Mouse (Mus musculus): ENCODE results near the gene Myocd.

Gene Myocd

GRCm38 (mm10) chr11:65128666-65129065 is 141.1 kb downstream of the Myocd start:
- TF ChIP-seq CTCF (conservative IDR thresholded peaks at IDR 0.05; ENCODE audit: low read length) (no peak), POU5F1 (IDR thresholded peaks at IDR 0.05; ENCODE audit: borderline replicate concordance, low read length) (no peak), NANOG (IDR thresholded peaks at IDR 0.05; ENCODE audit: borderline replicate concordance, low read length) (no peak)
- Histone ChIP-seq H3K4me1 (replicated peaks; ENCODE audit: low read depth, low read length) (peaks cover 56% of the 10 kb centered on the region), H3K4me3 (replicated peaks; ENCODE audit: low read length) (no peak overlapping the region), H3K9me3 (ENCODE audit: low read length) (no peaks in the 10 kb centered on the region), H3K36me3 (ENCODE audit: insufficient read depth, low read length) (no peaks in the 10 kb centered on the region), H3K27me3 (ENCODE audit: insufficient read depth, low read length) (no peaks in the 10 kb centered on the region)

- H3K9me3 ChIP-seq (ENCODE audit: low read length): no peaks in the 10 kb centered on the region
- TF ChIP-seq CTCF (conservative IDR thresholded peaks at IDR 0.05; ENCODE audit: low read length): no peak
- no peak for TF ChIP-seq NANOG (IDR thresholded peaks at IDR 0.05; ENCODE audit: borderline replicate concordance, low read length)
- no peak for TF ChIP-seq POU5F1 (IDR thresholded peaks at IDR 0.05; ENCODE audit: borderline replicate concordance, low read length)
- peak overlapping the region; percentile 39 for H3K4me3 ChIP-seq (replicated peaks; ENCODE audit: low read length)
- H3K36me3 ChIP-seq (ENCODE audit: insufficient read depth, low read length): no peaks in the 10 kb centered on the region
- no peaks in the 10 kb centered on the region for H3K27me3 ChIP-seq (ENCODE audit: insufficient read depth, low read length)
- H3K4me1 ChIP-seq (replicated peaks; ENCODE audit: low read depth, low read length): peaks cover 48% of the 10 kb centered on the region
Measured at GRCm38 (mm10) chr11:65126566-65126965, 143.2 kb downstream of the Myocd start.

Data from E14TG2a.4 (cell line).